Mouse (Mus musculus): Measurements from ENCODE around the gene Cacna1c.
A peak's percentile ranks its signal among the peaks of the same experiment; 100 is the strongest.

The Cacna1c gene

GRCm38 (mm10) chr6:119008638-119009166 lies 187.5 kb downstream of the Cacna1c start:
- DNase-seq (ENCODE audit: low spot score in 2 of 2), result no peak

- DNase-seq (ENCODE audit: low spot score in 2 of 2), result peak in 1 of 2 experiments; percentile 27
Observed at GRCm38 (mm10) chr6:119004596-119004995, 191.6 kb downstream of the Cacna1c start.

- DNase-seq (ENCODE audit: low spot score in 2 of 2), result no peak
Observed at GRCm38 (mm10) chr6:119001442-119001841, 194.8 kb downstream of the Cacna1c start.

GRCm38 (mm10) chr6:119000255-119000654 lies 196.0 kb downstream of the Cacna1c start:
- DNase-seq (ENCODE audit: low spot score in 2 of 2), result no peak

GRCm38 (mm10) chr6:118999329-118999875 lies 196.8 kb downstream of the Cacna1c start:
- DNase-seq (ENCODE audit: low spot score in 2 of 2), result no peak

- no peak for DNase-seq (ENCODE audit: low spot score in 2 of 2)
Observed at GRCm38 (mm10) chr6:118997397-118997796, 198.8 kb downstream of the Cacna1c start.

- no peak for DNase-seq (ENCODE audit: low spot score in 2 of 2)
Observed at GRCm38 (mm10) chr6:118994272-118995061, 201.8 kb downstream of the Cacna1c start.

GRCm38 (mm10) chr6:118992391-118992790 lies 203.8 kb downstream of the Cacna1c start:
- DNase-seq (ENCODE audit: low spot score in 2 of 2), result no peak

GRCm38 (mm10) chr6:118989999-118990776 lies 206.0 kb downstream of the Cacna1c start:
- DNase-seq (ENCODE audit: low spot score in 2 of 2), result no peak

GRCm38 (mm10) chr6:118984181-118984901 lies 211.9 kb downstream of the Cacna1c start:
- no peak for DNase-seq (ENCODE audit: low spot score in 2 of 2)

- no peak for DNase-seq (ENCODE audit: low spot score in 2 of 2)
Observed at GRCm38 (mm10) chr6:118983471-118984040, 212.7 kb downstream of the Cacna1c start.

GRCm38 (mm10) chr6:118980265-118980664 lies 216.0 kb downstream of the Cacna1c start:
- DNase-seq (ENCODE audit: low spot score in 2 of 2), result no peak

- DNase-seq (ENCODE audit: low spot score in 2 of 2), result peak; percentile 60 to 75
Observed at GRCm38 (mm10) chr6:118977443-118978271, 218.6 kb downstream of the Cacna1c start.

- DNase-seq (ENCODE audit: low spot score in 2 of 2), result peak; percentile 64 to 70
Observed at GRCm38 (mm10) chr6:118976617-118977016, 219.6 kb downstream of the Cacna1c start.

GRCm38 (mm10) chr6:118971844-118972531 lies 224.2 kb downstream of the Cacna1c start:
- DNase-seq (ENCODE audit: low spot score in 2 of 2), result no peak

GRCm38 (mm10) chr6:118968776-118969175 lies 227.4 kb downstream of the Cacna1c start:
- no peak for DNase-seq (ENCODE audit: low spot score in 2 of 2)

GRCm38 (mm10) chr6:118966904-118967303 lies 229.3 kb downstream of the Cacna1c start:
- no peak for DNase-seq (ENCODE audit: low spot score in 2 of 2)

GRCm38 (mm10) chr6:118965577-118965976 lies 230.6 kb downstream of the Cacna1c start:
- DNase-seq (ENCODE audit: low spot score in 2 of 2), result no peak

- no peak for DNase-seq (ENCODE audit: low spot score in 2 of 2)
Observed at GRCm38 (mm10) chr6:118963806-118964205, 232.4 kb downstream of the Cacna1c start.

- DNase-seq (ENCODE audit: low spot score in 2 of 2), result no peak
Observed at GRCm38 (mm10) chr6:118963283-118963682, 232.9 kb downstream of the Cacna1c start.

All from right cerebral cortex, adult 2 months (tissue).